9 mouse cellular contexts compared by ENCODE assay signal in genomic region chr10:69555592-69555991, GRCm38 (mm10).
"Had no signal": no experiment of that assay in that cellular context is flagged by ENCODE, and none has a peak within 500 bp of the region (broad histone marks: within the 10 kb centered on the region; RNA-seq: fewer than 3 reads in every experiment).

No protein-coding gene starts in this region.

- H3K4me2 ChIP-seq: kidney, embryonic 15.5 days; liver, embryonic 13.5 days; neural tube, embryonic 12.5 days; neural tube, embryonic 15.5 days; stomach, embryonic 15.5 days had no signal

- H3K9me3 ChIP-seq: kidney, embryonic 15.5 days; liver, embryonic 13.5 days; midbrain, embryonic 10.5 days; neural tube, embryonic 12.5 days; neural tube, embryonic 15.5 days; stomach, embryonic 15.5 days had no signal

- H3K9ac ChIP-seq: kidney, embryonic 15.5 days; liver, embryonic 13.5 days; neural tube, embryonic 12.5 days; neural tube, embryonic 15.5 days; stomach, embryonic 15.5 days had no signal

- H3K4me3 ChIP-seq: kidney, embryonic 15.5 days; liver, embryonic 13.5 days; midbrain, embryonic 10.5 days; neural tube, embryonic 12.5 days; neural tube, embryonic 15.5 days; stomach, embryonic 15.5 days had no signal

- H3K36me3 ChIP-seq: kidney, embryonic 15.5 days; liver, embryonic 13.5 days; midbrain, embryonic 10.5 days; neural tube, embryonic 12.5 days; neural tube, embryonic 15.5 days; stomach, embryonic 15.5 days had no signal

- H3K4me1 ChIP-seq: neural tube, embryonic 12.5 days; stomach, embryonic 15.5 days had no signal

- DNase-seq: liver, embryonic 13.5 days; midbrain, embryonic 14.5 days; retina, postnatal 1 day; right cerebral cortex, postnatal 25 days had no signal

- H3K27ac ChIP-seq: kidney, embryonic 15.5 days; liver, embryonic 13.5 days; midbrain, embryonic 10.5 days; neural tube, embryonic 12.5 days; neural tube, embryonic 15.5 days; stomach, embryonic 15.5 days had no signal

- H3K27me3 ChIP-seq: kidney, embryonic 15.5 days; liver, embryonic 13.5 days; neural tube, embryonic 12.5 days; neural tube, embryonic 15.5 days; stomach, embryonic 15.5 days had no signal
